21 mouse cellular contexts compared by ENCODE assay signal in genomic region chr1:92332248-92332584, GRCm38 (mm10).
A peak's percentile ranks its signal among the peaks of the same experiment; 100 is the strongest.
DNase-seq lines count a peak whose midpoint lies in the region; ATAC-seq and TF ChIP-seq lines count a peak whose summit lies in the region.
"Had no signal": no experiment of that assay in that cellular context is flagged by ENCODE, and none has a peak within 500 bp of the region (broad histone marks: within the 10 kb centered on the region; RNA-seq: fewer than 3 reads in every experiment).

No protein-coding gene starts in this region.

- H3K36me3 ChIP-seq in forebrain, embryonic 11.5 days (ENCODE audit: control insufficient read depth, insufficient read depth, low read length), result no peaks in the 10 kb centered on the region
- H3K36me3 ChIP-seq in forebrain, embryonic 14.5 days (ENCODE audit: control insufficient read depth, insufficient read depth, low read length), result no peaks in the 10 kb centered on the region
- H3K36me3 ChIP-seq in kidney, postnatal 0 days (ENCODE audit: insufficient read depth, low read length), result no peaks in the 10 kb centered on the region
- no peaks in the 10 kb centered on the region for H3K36me3 ChIP-seq in stomach, embryonic 14.5 days (ENCODE audit: control insufficient read depth, insufficient read depth, low read length)
- H3K36me3 ChIP-seq: forebrain, embryonic 10.5 days; heart, embryonic 12.5 days; limb, embryonic 15.5 days; midbrain, embryonic 13.5 days had no signal

- TF ChIP-seq CTCF in kidney, postnatal 0 days (IDR thresholded peaks at IDR 0.05; ENCODE audit: low read depth), result no peak

- H3K4me3 ChIP-seq in forebrain, embryonic 11.5 days (ENCODE audit: low read depth, low read length), result no peak overlapping the region
- no peak overlapping the region for H3K4me3 ChIP-seq in forebrain, embryonic 14.5 days (ENCODE audit: low read depth, low read length)
- no peak overlapping the region for H3K4me3 ChIP-seq in kidney, postnatal 0 days (replicated peaks; ENCODE audit: low read depth, low read length)
- no peak overlapping the region for H3K4me3 ChIP-seq in stomach, embryonic 14.5 days (ENCODE audit: low read depth, low read length)
- H3K4me3 ChIP-seq: forebrain, embryonic 10.5 days; heart, embryonic 12.5 days; limb, embryonic 15.5 days; midbrain, embryonic 13.5 days had no signal

- no peak overlapping the region for H3K4me2 ChIP-seq in forebrain, embryonic 11.5 days (ENCODE audit: low read depth, low read length, severe bottlenecking)
- H3K4me2 ChIP-seq in forebrain, embryonic 14.5 days (ENCODE audit: low read length), result no peak overlapping the region
- no peak overlapping the region for H3K4me2 ChIP-seq in kidney, postnatal 0 days (ENCODE audit: low read length)
- no peak overlapping the region for H3K4me2 ChIP-seq in stomach, embryonic 14.5 days (replicated peaks; ENCODE audit: low read depth, low read length)
- H3K4me2 ChIP-seq: heart, embryonic 12.5 days; limb, embryonic 15.5 days; lung, embryonic 14.5 days; midbrain, embryonic 13.5 days had no signal

- no peaks in the 10 kb centered on the region for H3K4me1 ChIP-seq in forebrain, embryonic 11.5 days (replicated peaks; ENCODE audit: control insufficient read depth, insufficient read depth, low read length)
- no peaks in the 10 kb centered on the region for H3K4me1 ChIP-seq in forebrain, embryonic 14.5 days (ENCODE audit: control insufficient read depth, insufficient read depth, low read length)
- no peaks in the 10 kb centered on the region for H3K4me1 ChIP-seq in kidney, postnatal 0 days (replicated peaks; ENCODE audit: insufficient read depth, low read length)
- no peaks in the 10 kb centered on the region; the same call in 1 of the 2 replicates for H3K4me1 ChIP-seq in stomach, embryonic 14.5 days (ENCODE audit: control insufficient read depth, insufficient read depth, low read length)
- H3K4me1 ChIP-seq: forebrain, embryonic 10.5 days; midbrain, embryonic 13.5 days had no signal

- no peak overlapping the region for H3K27ac ChIP-seq in forebrain, embryonic 11.5 days (ENCODE audit: low read depth, low read length)
- no peak overlapping the region for H3K27ac ChIP-seq in forebrain, embryonic 14.5 days (ENCODE audit: low read depth, low read length)
- no peak overlapping the region for H3K27ac ChIP-seq in kidney, postnatal 0 days
- no peak overlapping the region for H3K27ac ChIP-seq in stomach, embryonic 14.5 days (ENCODE audit: low read length)
- H3K27ac ChIP-seq: forebrain, embryonic 10.5 days; hindbrain, postnatal 0 days; limb, embryonic 15.5 days; liver, embryonic 14.5 days; midbrain, embryonic 13.5 days had no signal

- H3K27me3 ChIP-seq in forebrain, embryonic 11.5 days (ENCODE audit: control insufficient read depth, insufficient read depth, low read length), result no peaks in the 10 kb centered on the region
- H3K27me3 ChIP-seq in forebrain, embryonic 14.5 days (replicated peaks; ENCODE audit: control insufficient read depth, insufficient read depth, low read length), result no peaks in the 10 kb centered on the region
- no peaks in the 10 kb centered on the region for H3K27me3 ChIP-seq in kidney, postnatal 0 days (ENCODE audit: insufficient read depth, low read length)
- no peaks in the 10 kb centered on the region for H3K27me3 ChIP-seq in stomach, embryonic 14.5 days (ENCODE audit: control insufficient read depth, insufficient read depth, low read length)
- H3K27me3 ChIP-seq: heart, embryonic 12.5 days; limb, embryonic 15.5 days; midbrain, embryonic 13.5 days had no signal

- DNase-seq in forebrain, embryonic 11.5 days (ENCODE audit: low spot score), result peak; percentile 45
- no peak for DNase-seq in forebrain, embryonic 14.5 days (ENCODE audit: low spot score)
- no peak for DNase-seq in kidney, postnatal 0 days (ENCODE audit: low spot score)
- DNase-seq in kidney, adult 8-10 months, result no peak
- peak; percentile 40 for DNase-seq in gastrocnemius, postnatal 25 days
- DNase-seq in right cerebral cortex, postnatal 25 days, result no peak
- DNase-seq: cerebellum, adult 9-10 months; heart, postnatal 10 days; kidney, postnatal 36 days; left cerebral cortex, postnatal 4 days; lung, embryonic 14.5 days; spleen, adult 18-20 months; thymus, postnatal 25 days had no signal

- H3K9me3 ChIP-seq in forebrain, embryonic 11.5 days (ENCODE audit: control insufficient read depth, low read length), result no peaks in the 10 kb centered on the region
- H3K9me3 ChIP-seq in forebrain, embryonic 14.5 days (replicated peaks; ENCODE audit: control insufficient read depth, low read length), result no peaks in the 10 kb centered on the region
- no peaks in the 10 kb centered on the region for H3K9me3 ChIP-seq in kidney, postnatal 0 days (replicated peaks; ENCODE audit: low read length)
- no peaks in the 10 kb centered on the region for H3K9me3 ChIP-seq in stomach, embryonic 14.5 days (ENCODE audit: control insufficient read depth, low read depth, low read length)
- H3K9me3 ChIP-seq: heart, embryonic 12.5 days; limb, embryonic 15.5 days; midbrain, embryonic 13.5 days had no signal

- no peak overlapping the region for H3K9ac ChIP-seq in forebrain, embryonic 11.5 days (ENCODE audit: low read length)
- no peak overlapping the region for H3K9ac ChIP-seq in forebrain, embryonic 14.5 days (ENCODE audit: low read length)
- H3K9ac ChIP-seq in kidney, postnatal 0 days (ENCODE audit: low read depth, low read length), result no peak overlapping the region
- no peak overlapping the region for H3K9ac ChIP-seq in stomach, embryonic 14.5 days (replicated peaks; ENCODE audit: low read depth, low read length)
- H3K9ac ChIP-seq: heart, embryonic 12.5 days; limb, embryonic 15.5 days; liver, embryonic 14.5 days; lung, embryonic 14.5 days; midbrain, embryonic 13.5 days had no signal

- no peak for ATAC-seq in forebrain, embryonic 11.5 days (replicated peaks; ENCODE audit: low FRiP score)
- ATAC-seq in forebrain, embryonic 14.5 days, result no peak
- peak; percentile 33; the same call in 1 of the 2 replicates for ATAC-seq in kidney, postnatal 0 days (replicated peaks; ENCODE audit: low FRiP score, low read depth)
- peak; percentile 14; the same call in 1 of the 2 replicates for ATAC-seq in stomach, embryonic 14.5 days (ENCODE audit: insufficient number of reproducible peaks, insufficient read depth, low FRiP score, low read depth)
- ATAC-seq: hindbrain, postnatal 0 days; intestine, embryonic 16.5 days; midbrain, embryonic 13.5 days had no signal

- 80% methylated on average over 7 of the region's 7 CpGs for WGBS in forebrain, embryonic 11.5 days
- WGBS in forebrain, embryonic 14.5 days, result 84% methylated on average over 7 of the region's 7 CpGs
- WGBS in kidney, postnatal 0 days, result 57% methylated on average over 7 of the region's 7 CpGs
- 67% methylated on average over 7 of the region's 7 CpGs for WGBS in stomach, embryonic 14.5 days

Comparison
In these comparisons a context has a peak if more than half of its experiments do, and no peak if none do; other contexts are left out.
1. DNase-seq: peak in forebrain, embryonic 11.5 days (single experiment) and gastrocnemius, postnatal 25 days (single experiment); none in forebrain, embryonic 14.5 days (single experiment), kidney, postnatal 0 days (single experiment), kidney, adult 8-10 months (0 of 2) and right cerebral cortex, postnatal 25 days (single experiment).
2. ATAC-seq: peak in kidney, postnatal 0 days (single experiment) and stomach, embryonic 14.5 days (single experiment); none in forebrain, embryonic 11.5 days (single experiment) and forebrain, embryonic 14.5 days (single experiment).